Mouse (Mus musculus) ES-Bruce4 (cell line): ENCODE data around the gene Spg21.

Source experiments
- CTCF ChIP-seq: IDR thresholded peaks from one replicate; pipeline ENCODE4 v1.8.1; 2011; ENCODE audit warnings: low read depth, low read length
- POLR2A ChIP-seq: IDR thresholded peaks from one replicate; pipeline ENCODE4 v1.8.1; 2011; ENCODE audit warnings: low read length; ENCODE audit not compliant: insufficient read depth

DNA sequence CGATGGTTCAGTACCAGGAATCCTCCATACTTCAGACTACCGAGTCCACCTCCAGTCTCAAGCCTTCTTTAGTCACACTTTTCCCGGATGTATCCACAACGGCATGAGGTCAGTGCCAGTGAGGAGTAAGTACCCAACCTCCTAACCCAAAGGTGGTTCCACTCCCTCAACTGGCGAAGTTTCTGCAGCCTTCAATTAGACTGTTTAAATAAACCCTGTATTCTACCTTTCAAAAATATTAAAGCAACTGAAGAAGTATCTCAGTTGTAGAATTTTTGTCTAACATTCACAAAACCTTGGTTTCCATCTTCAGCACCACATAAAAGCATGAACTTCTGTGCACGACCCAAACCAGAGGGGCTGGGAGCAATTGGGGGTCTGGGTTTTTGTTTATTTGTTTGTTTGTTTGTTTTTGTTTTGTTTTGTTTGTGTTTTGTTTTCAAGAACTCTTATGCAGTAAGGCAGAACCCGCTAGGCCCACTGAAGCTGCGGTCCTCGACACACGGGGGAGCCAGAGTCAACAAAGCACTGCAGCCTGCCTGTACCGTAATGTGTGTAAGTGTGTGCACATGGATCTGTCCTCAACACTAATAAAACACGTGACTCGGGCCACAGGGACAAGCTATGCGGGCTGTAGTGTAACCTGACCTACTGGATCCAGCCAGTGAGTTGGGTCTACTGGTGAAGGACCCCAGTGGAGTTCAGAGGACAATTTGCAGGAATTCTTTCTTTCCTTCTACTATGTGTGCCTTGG, 63.0 kb downstream of the Spg21 start:
- TF ChIP-seq CTCF (peak; percentile 94), POLR2A (no peak)
